Mouse (Mus musculus) hindbrain, embryonic 13.5 days (tissue): Measurements from ENCODE around the gene Olfr487. TPM values are rescaled to one million over a fixed set of nuclear protein-coding genes. Genes with fewer than 3 reads are reported as not detected.

Experiments used
- polyA plus RNA-seq: library from polyadenylated mRNA; unstranded; fragments of >200 nt; fragmentation: Nextera tagmentation; extraction: Ambion mirVana; gene quantifications from 2 replicates; pipeline ENCODE4 v1.2.1, GENCODE M21; 2015

Olfr487 gene
- polyA plus RNA-seq, 1 experiment from 2014 or later, result not detected

Other genes with a start within 250 kb of the Olfr487 start
- gene Olfr476, start 249.8 kb downstream of the Olfr487 start, polyA plus RNA-seq, result not detected in 2 replicates
- gene Olfr477, start 227.9 kb downstream of the Olfr487 start, polyA plus RNA-seq, result not detected in 2 replicates
- gene Olfr478, start 180.6 kb downstream of the Olfr487 start, polyA plus RNA-seq, result not detected in 2 replicates
- not detected in 2 replicates for gene Olfr479, start 163.9 kb downstream of the Olfr487 start, polyA plus RNA-seq
- not detected in 2 replicates for gene Olfr480, start 147.3 kb downstream of the Olfr487 start, polyA plus RNA-seq
- not detected in 2 replicates for gene Olfr481, start 134.8 kb downstream of the Olfr487 start, polyA plus RNA-seq
- gene Olfr482, start 117.0 kb downstream of the Olfr487 start, polyA plus RNA-seq, result not detected in 2 replicates
- gene Olfr483, start 113.8 kb downstream of the Olfr487 start, polyA plus RNA-seq, result not detected in 2 replicates
- gene Olfr484, start 87.2 kb downstream of the Olfr487 start, polyA plus RNA-seq, result not detected in 2 replicates
- not detected in 2 replicates for gene Olfr485, start 54.8 kb downstream of the Olfr487 start, polyA plus RNA-seq
- not detected in 2 replicates for gene Olfr486, start 41.9 kb downstream of the Olfr487 start, polyA plus RNA-seq
- gene Olfr488, start 43.7 kb upstream of the Olfr487 start, polyA plus RNA-seq, result not detected in 2 replicates
- not detected in 2 replicates for gene Olfr490, start 74.3 kb upstream of the Olfr487 start, polyA plus RNA-seq
- not detected in 2 replicates for gene Olfr491, start 98.8 kb upstream of the Olfr487 start, polyA plus RNA-seq
- not detected in 2 replicates for gene Olfr492, start 109.0 kb upstream of the Olfr487 start, polyA plus RNA-seq
- gene Olfr493, start 132.3 kb upstream of the Olfr487 start, polyA plus RNA-seq, result not detected in 2 replicates
- gene Olfr494, start 150.7 kb upstream of the Olfr487 start, polyA plus RNA-seq, result not detected in 2 replicates
- gene Olfr495, start 178.5 kb upstream of the Olfr487 start, polyA plus RNA-seq, result not detected in 2 replicates
- not detected in 2 replicates for gene Olfr497, start 205.8 kb upstream of the Olfr487 start, polyA plus RNA-seq